Mouse (Mus musculus): Measurements from ENCODE around the gene Usp46. TPM values are rescaled to one million over a fixed set of nuclear protein-coding genes. Genes with fewer than 3 reads are reported as not detected.

Gene Usp46
- total RNA-seq, 1 experiment: 13.8 TPM

DNA sequence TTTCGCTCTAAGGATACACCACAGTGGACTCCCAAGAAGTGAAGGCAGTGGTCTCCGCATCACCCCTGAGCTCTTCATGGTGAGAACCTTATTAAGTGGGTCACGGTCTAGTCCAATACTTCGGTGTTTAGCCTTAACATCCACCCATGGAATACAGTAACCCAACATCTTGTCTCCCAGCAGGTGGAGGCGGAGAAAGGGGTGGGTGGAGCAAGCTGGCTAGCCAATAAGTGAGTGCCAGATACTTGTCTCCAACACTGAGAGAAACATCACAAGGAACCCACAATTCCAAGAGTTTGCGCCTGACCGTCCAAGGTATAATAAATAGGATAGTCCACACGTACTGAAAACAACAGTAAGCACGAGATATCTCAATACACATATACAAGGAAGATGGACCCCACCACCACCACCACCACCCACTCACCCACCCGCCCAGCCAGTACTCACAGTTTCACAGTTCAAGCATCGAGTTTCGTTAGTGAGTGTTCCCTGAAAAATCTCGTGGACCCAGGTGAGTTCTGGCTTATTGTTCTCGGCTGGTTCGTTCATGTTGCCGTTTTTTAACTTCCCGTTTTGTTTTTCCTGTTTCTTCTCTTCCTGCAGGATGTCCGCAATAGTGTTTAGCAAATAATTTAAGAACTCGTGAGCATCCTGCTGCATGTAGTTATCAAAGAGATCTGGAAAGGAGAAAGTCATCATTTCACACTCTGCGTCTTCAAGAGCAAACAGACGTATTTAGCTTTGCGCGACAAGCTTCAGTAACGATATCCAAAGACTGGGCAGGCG is 39.3 kb downstream of the Usp46 start:
- H3K4me1 ChIP-seq (ENCODE audit: control insufficient read depth in 2 of 2, insufficient read depth in 2 of 2, low read length in 2 of 2, poor library complexity in 1 of 2): no peaks in the 10 kb centered on the region
- no peak for DNase-seq (ENCODE audit: low read depth, low spot score)
- peaks cover 2% of the 10 kb centered on the region; the same call in 1 of the 2 replicates for H3K36me3 ChIP-seq (ENCODE audit: control insufficient read depth, insufficient read depth, low read length, poor library complexity, severe bottlenecking)
- no peak overlapping the region for H3K27ac ChIP-seq (ENCODE audit: insufficient read depth, low read depth, low read length, poor library complexity, severe bottlenecking)
- no peak overlapping the region for H3K9ac ChIP-seq (ENCODE audit: insufficient read depth, low read depth, low read length, poor library complexity, severe bottlenecking)
- in situ Hi-C loops (cut with MboI; ENCODE audit: low sequenced_read_pairs in 2 of 2, unreplicated experiment in 2 of 2): no loop called here
- no peak overlapping the region; a peak in 1 of 4 replicates for H3K4me3 ChIP-seq (ENCODE audit: insufficient read depth in 1 of 2, low read depth in 1 of 2, low read length in 2 of 2, poor library complexity in 1 of 2, severe bottlenecking in 1 of 2)
- TF ChIP-seq HCFC1 (IDR thresholded peaks at IDR 0.05; ENCODE audit: borderline replicate concordance, insufficient read depth, low read length): no peak
- no peak for TF ChIP-seq ZNF384 (IDR thresholded peaks at IDR 0.05; ENCODE audit: low read depth, low read length)
- TF ChIP-seq MAFK (IDR thresholded peaks at IDR 0.05; ENCODE audit: insufficient read depth, low read depth, low read length): no peak
- no peak for TF ChIP-seq CHD2 (IDR thresholded peaks at IDR 0.05; ENCODE audit: low read depth, low read length)
- TF ChIP-seq ZC3H11A (IDR thresholded peaks at IDR 0.05; ENCODE audit: borderline replicate concordance, low read depth, low read length): no peak
- no peaks in the 10 kb centered on the region for H3K9me3 ChIP-seq (ENCODE audit: control insufficient read depth, insufficient read depth, low read depth, low read length)

GRCm38 (mm10) chr5:74028221-74028620 is 40.0 kb downstream of the Usp46 start:
- no peak overlapping the region for H3K9ac ChIP-seq (ENCODE audit: insufficient read depth, low read depth, low read length, poor library complexity, severe bottlenecking)
- H3K27ac ChIP-seq (ENCODE audit: insufficient read depth, low read depth, low read length, poor library complexity, severe bottlenecking): no peak overlapping the region
- H3K4me3 ChIP-seq (ENCODE audit: insufficient read depth in 1 of 2, low read depth in 1 of 2, low read length in 2 of 2, poor library complexity in 1 of 2, severe bottlenecking in 1 of 2): no peak overlapping the region
- peaks cover 2% of the 10 kb centered on the region; the same call in 1 of the 2 replicates for H3K36me3 ChIP-seq (ENCODE audit: control insufficient read depth, insufficient read depth, low read length, poor library complexity, severe bottlenecking)
- TF ChIP-seq ZC3H11A (IDR thresholded peaks at IDR 0.05; ENCODE audit: borderline replicate concordance, low read depth, low read length) (no peak), MAFK (IDR thresholded peaks at IDR 0.05; ENCODE audit: insufficient read depth, low read depth, low read length) (no peak), HCFC1 (IDR thresholded peaks at IDR 0.05; ENCODE audit: borderline replicate concordance, insufficient read depth, low read length) (no peak), ZNF384 (IDR thresholded peaks at IDR 0.05; ENCODE audit: low read depth, low read length) (no peak), CHD2 (IDR thresholded peaks at IDR 0.05; ENCODE audit: low read depth, low read length) (no peak)
- H3K9me3 ChIP-seq (ENCODE audit: control insufficient read depth, insufficient read depth, low read depth, low read length): no peaks in the 10 kb centered on the region
- no peaks in the 10 kb centered on the region for H3K4me1 ChIP-seq (ENCODE audit: control insufficient read depth in 2 of 2, insufficient read depth in 2 of 2, low read length in 2 of 2, poor library complexity in 1 of 2)
- no peak for DNase-seq (ENCODE audit: low read depth, low spot score)
- in situ Hi-C loops (cut with MboI; ENCODE audit: low sequenced_read_pairs in 2 of 2, unreplicated experiment in 2 of 2): no loop called here

GRCm38 (mm10) chr5:74020506-74020905 is 47.7 kb downstream of the Usp46 start:
- TF ChIP-seq ZNF384 (IDR thresholded peaks at IDR 0.05; ENCODE audit: low read depth, low read length) (no peak), HCFC1 (IDR thresholded peaks at IDR 0.05; ENCODE audit: borderline replicate concordance, insufficient read depth, low read length) (no peak)
- Histone ChIP-seq H3K36me3 (ENCODE audit: control insufficient read depth, insufficient read depth, low read length, poor library complexity, severe bottlenecking) (no peaks in the 10 kb centered on the region; the same call in 1 of the 2 replicates), H3K9me3 (ENCODE audit: control insufficient read depth, insufficient read depth, low read depth, low read length) (no peaks in the 10 kb centered on the region), H3K27ac (ENCODE audit: insufficient read depth, low read depth, low read length, poor library complexity, severe bottlenecking) (no peak overlapping the region), H3K4me3 (ENCODE audit: insufficient read depth in 1 of 2, low read depth in 1 of 2, low read length in 2 of 2, poor library complexity in 1 of 2, severe bottlenecking in 1 of 2) (no peak overlapping the region), H3K9ac (ENCODE audit: insufficient read depth, low read depth, low read length, poor library complexity, severe bottlenecking) (no peak overlapping the region), H3K4me1 (ENCODE audit: control insufficient read depth in 2 of 2, insufficient read depth in 2 of 2, low read length in 2 of 2, poor library complexity in 1 of 2) (no peaks in the 10 kb centered on the region)
- DNase-seq (ENCODE audit: low read depth, low spot score): no peak
- in situ Hi-C loops (cut with MboI; ENCODE audit: low sequenced_read_pairs in 2 of 2, unreplicated experiment in 2 of 2): no loop called here

DNA sequence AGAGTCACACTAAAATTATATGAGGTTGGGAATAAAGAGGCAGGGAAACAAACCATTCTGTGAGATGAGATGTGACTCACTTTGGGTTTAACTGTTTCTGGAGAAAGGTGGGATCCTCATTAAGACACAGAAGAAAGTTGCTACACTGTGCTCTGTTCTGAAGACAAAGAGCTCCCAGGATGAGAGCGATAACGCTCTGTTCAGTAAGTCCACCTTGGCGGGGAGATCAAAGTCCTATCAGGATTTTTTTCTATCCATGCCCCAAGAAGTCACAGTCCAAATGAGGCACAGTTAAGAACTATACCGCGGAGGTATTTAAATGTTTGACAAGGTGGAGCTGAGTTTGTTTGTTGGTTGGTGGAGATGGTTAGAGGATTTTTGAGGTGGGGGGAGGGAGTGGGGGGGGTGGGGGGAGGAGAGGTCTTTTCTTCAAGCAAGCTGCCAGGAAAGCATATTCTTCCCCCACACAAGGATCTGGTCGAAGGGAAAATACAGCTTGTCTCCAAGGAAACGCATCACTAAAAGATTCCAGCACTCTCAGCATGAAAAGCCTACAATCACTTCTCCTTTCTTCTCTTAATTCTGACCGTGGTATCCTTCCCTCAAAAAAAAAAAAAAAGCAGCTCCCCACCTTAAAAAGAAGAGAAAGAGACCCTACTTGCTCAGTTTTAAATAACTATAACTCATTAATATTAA is 49.2 kb downstream of the Usp46 start:
- Histone ChIP-seq H3K36me3 (ENCODE audit: control insufficient read depth, insufficient read depth, low read length, poor library complexity, severe bottlenecking) (peaks cover 7% of the 10 kb centered on the region; the same call in 1 of the 2 replicates), H3K9ac (ENCODE audit: insufficient read depth, low read depth, low read length, poor library complexity, severe bottlenecking) (no peak overlapping the region), H3K9me3 (ENCODE audit: control insufficient read depth, insufficient read depth, low read depth, low read length) (no peaks in the 10 kb centered on the region), H3K4me3 (ENCODE audit: insufficient read depth in 1 of 2, low read depth in 1 of 2, low read length in 2 of 2, poor library complexity in 1 of 2, severe bottlenecking in 1 of 2) (no peak overlapping the region), H3K27ac (ENCODE audit: insufficient read depth, low read depth, low read length, poor library complexity, severe bottlenecking) (no peak overlapping the region), H3K4me1 (ENCODE audit: control insufficient read depth in 2 of 2, insufficient read depth in 2 of 2, low read length in 2 of 2, poor library complexity in 1 of 2) (no peaks in the 10 kb centered on the region)
- TF ChIP-seq HCFC1 (IDR thresholded peaks at IDR 0.05; ENCODE audit: borderline replicate concordance, insufficient read depth, low read length) (no peak), ZC3H11A (IDR thresholded peaks at IDR 0.05; ENCODE audit: borderline replicate concordance, low read depth, low read length) (no peak), CHD2 (IDR thresholded peaks at IDR 0.05; ENCODE audit: low read depth, low read length) (no peak), ZNF384 (IDR thresholded peaks at IDR 0.05; ENCODE audit: low read depth, low read length) (no peak), MAFK (IDR thresholded peaks at IDR 0.05; ENCODE audit: insufficient read depth, low read depth, low read length) (no peak)
- in situ Hi-C loops (cut with MboI; ENCODE audit: low sequenced_read_pairs in 2 of 2, unreplicated experiment in 2 of 2): no loop called here
- DNase-seq (ENCODE audit: low read depth, low spot score): no peak
